Mouse (Mus musculus) WW6 (cell line): Measurements from ENCODE around the gene Efs.

Experiments used
- DNase-seq: peaks from one replicate; pipeline ENCODE4 v3.0.0-alpha.2; 2013; ENCODE audit warnings: low read depth, low spot score

Efs gene

GRCm38 (mm10) chr14:54924641-54925348, 1.1 kb downstream of the Efs start:
- DNase-seq, result no peak

- DNase-seq, result no peak
These were observed 5.7 kb downstream of the Efs start for GRCm38 (mm10) chr14:54920076-54920685.

- no peak for DNase-seq
These were observed 12.6 kb downstream of the Efs start for GRCm38 (mm10) chr14:54913343-54913742.

GRCm38 (mm10) chr14:54912886-54913285, 13.0 kb downstream of the Efs start, which contains the start of gene Slc22a17:
Gene Slc22a17, minus strand, starts transcription at chr14:54913132.
- no peak for DNase-seq

- DNase-seq, result no peak
These were observed 13.6 kb downstream of the Efs start for GRCm38 (mm10) chr14:54912109-54912850.

GRCm38 (mm10) chr14:54908682-54909081, 17.2 kb downstream of the Efs start:
- DNase-seq, result no peak

GRCm38 (mm10) chr14:54903641-54904040, 22.3 kb downstream of the Efs start:
- no peak for DNase-seq

GRCm38 (mm10) chr14:54900383-54900782, 25.5 kb downstream of the Efs start:
- DNase-seq, result no peak

GRCm38 (mm10) chr14:54897445-54897844, 28.5 kb downstream of the Efs start:
- DNase-seq, result no peak

- no peak for DNase-seq
These were observed 31.4 kb downstream of the Efs start for GRCm38 (mm10) chr14:54894296-54895151.

GRCm38 (mm10) chr14:54893651-54894181, 32.2 kb downstream of the Efs start:
- peak; percentile 98 for DNase-seq

- no peak for DNase-seq
These were observed 33.7 kb downstream of the Efs start, which contains the start of gene Pabpn1 for GRCm38 (mm10) chr14:54892200-54892599. Gene Pabpn1, plus strand, starts transcription at chr14:54892500.

GRCm38 (mm10) chr14:54885309-54885708, 40.6 kb downstream of the Efs start:
- DNase-seq, result no peak

- no peak for DNase-seq
These were observed 41.8 kb downstream of the Efs start for GRCm38 (mm10) chr14:54884022-54884712.

- DNase-seq, result no peak
These were observed 42.5 kb downstream of the Efs start, which contains the start of the genes Bcl2l2 and Gm20521 for GRCm38 (mm10) chr14:54883154-54884021. Gene Bcl2l2, plus strand, starts transcription at chr14:54883377. Gene Gm20521, plus strand, starts transcription at chr14:54883441.

- no peak for DNase-seq
These were observed 48.7 kb downstream of the Efs start, which contains the start of gene Ppp1r3e for GRCm38 (mm10) chr14:54877048-54877715. Gene Ppp1r3e, minus strand, starts transcription at chr14:54877550.

- DNase-seq, result no peak
These were observed 49.3 kb downstream of the Efs start for GRCm38 (mm10) chr14:54876539-54877047.

GRCm38 (mm10) chr14:54875844-54876538, 49.9 kb downstream of the Efs start:
- no peak for DNase-seq
